Mouse (Mus musculus): ENCODE measurements around the gene Nsun2. TPM values are rescaled to one million over a fixed set of nuclear protein-coding genes. Genes with fewer than 3 reads are reported as not detected.
A peak's percentile ranks its signal among the peaks of the same experiment; 100 is the strongest.

Gene Nsun2
- polyA plus RNA-seq, 1 experiment from 2014 or later: 78.5 TPM

DNA sequence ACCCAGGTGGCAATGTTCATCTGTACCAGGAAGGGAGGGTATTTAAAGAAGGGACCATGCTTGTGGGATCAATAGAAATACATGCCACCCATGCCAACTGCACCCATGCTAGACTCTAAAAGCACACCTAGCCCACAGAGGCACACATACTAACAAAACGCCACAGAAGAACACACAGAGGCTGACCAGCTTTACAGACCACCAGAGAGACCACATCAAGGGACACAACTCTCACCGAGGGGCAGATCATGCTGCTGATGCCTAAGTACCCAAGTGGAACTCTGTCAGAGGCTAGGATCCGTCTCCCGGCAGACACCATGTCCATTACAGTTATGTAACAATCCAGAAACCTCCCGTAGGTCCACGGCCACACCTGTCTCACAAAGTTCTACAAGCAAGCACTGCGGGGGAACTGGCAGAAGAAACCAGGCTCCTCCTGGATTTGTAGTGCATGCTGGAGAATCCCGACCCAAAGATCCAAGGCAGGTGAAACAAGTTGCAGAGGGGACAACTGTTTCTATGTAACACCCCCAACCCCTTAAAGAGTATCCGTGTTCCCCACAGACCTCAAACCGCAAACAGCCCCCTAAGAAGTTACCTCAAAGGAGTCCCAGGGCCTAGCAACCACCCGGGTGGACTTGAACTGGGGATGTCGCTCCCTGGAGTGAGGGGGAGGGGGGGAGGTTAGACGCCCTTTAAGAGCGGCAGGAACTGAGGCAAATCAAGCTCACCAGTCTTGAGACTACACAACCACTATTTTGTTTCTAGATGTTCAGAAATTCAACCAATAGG, 1.2 kb upstream of the Nsun2 start:
- Histone ChIP-seq H3K36me3 (ENCODE audit: control insufficient read depth, insufficient read depth, low read length) (no peaks in the 10 kb centered on the region), H3K27ac (ENCODE audit: low read depth, low read length) (no peak overlapping the region), H3K27me3 (ENCODE audit: control insufficient read depth, insufficient read depth, low read length) (no peaks in the 10 kb centered on the region), H3K4me2 (peak overlapping the region; percentile 77), H3K4me3 (ENCODE audit: low read depth, low read length) (peak overlapping the region; percentile 93), H3K9ac (ENCODE audit: low read depth, low read length) (peak overlapping the region; percentile 44), H3K9me3 (replicated peaks; ENCODE audit: control insufficient read depth, low read length) (no peaks in the 10 kb centered on the region), H3K4me1 (ENCODE audit: control insufficient read depth, insufficient read depth, low read length) (peaks cover 40% of the 10 kb centered on the region)
- no peak for ATAC-seq (replicated peaks; ENCODE audit: insufficient number of reproducible peaks, low FRiP score, low TSS enrichment)
- WGBS (ENCODE audit: insufficient replicate concordance): 24% methylated on average over 14 of the region's 14 CpGs

DNA sequence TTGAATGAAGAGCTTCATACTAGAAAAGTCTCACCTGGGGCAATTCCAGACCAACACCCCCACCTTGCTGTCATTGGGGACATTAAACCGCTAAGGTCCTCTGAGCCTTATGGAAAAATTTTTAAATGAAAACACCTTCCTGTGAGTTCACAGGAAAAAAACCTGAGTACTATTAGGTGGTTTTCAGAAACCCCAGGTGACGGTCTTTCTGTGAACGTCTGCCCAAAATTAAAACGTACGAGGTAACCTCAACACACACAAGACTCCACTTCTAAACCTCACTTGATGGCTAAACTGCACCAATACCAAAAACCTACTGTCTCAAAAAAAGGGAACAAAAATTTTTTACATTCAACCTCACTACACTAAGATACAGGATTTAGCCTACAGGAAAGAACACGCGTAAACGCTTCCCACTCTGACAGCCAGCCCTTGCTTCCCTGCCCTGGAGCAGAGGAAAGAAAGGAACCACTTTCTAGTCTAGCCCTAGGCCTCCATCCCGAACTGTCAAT, 597 bp upstream of the Nsun2 start:
- Histone ChIP-seq H3K9ac (ENCODE audit: low read depth, low read length) (peak overlapping the region; percentile 91), H3K4me2 (peak overlapping the region; percentile 77), H3K36me3 (ENCODE audit: control insufficient read depth, insufficient read depth, low read length) (no peaks in the 10 kb centered on the region), H3K9me3 (replicated peaks; ENCODE audit: control insufficient read depth, low read length) (no peaks in the 10 kb centered on the region), H3K4me3 (ENCODE audit: low read depth, low read length) (peak overlapping the region; percentile 93), H3K27ac (ENCODE audit: low read depth, low read length) (peak overlapping the region; percentile 97; the same call in 1 of the 2 replicates), H3K4me1 (ENCODE audit: control insufficient read depth, insufficient read depth, low read length) (peaks cover 37% of the 10 kb centered on the region), H3K27me3 (ENCODE audit: control insufficient read depth, insufficient read depth, low read length) (no peaks in the 10 kb centered on the region)
- 3% methylated on average over 9 of the region's 9 CpGs for WGBS (ENCODE audit: insufficient replicate concordance)
- no peak for ATAC-seq (replicated peaks; ENCODE audit: insufficient number of reproducible peaks, low FRiP score, low TSS enrichment)

DNA sequence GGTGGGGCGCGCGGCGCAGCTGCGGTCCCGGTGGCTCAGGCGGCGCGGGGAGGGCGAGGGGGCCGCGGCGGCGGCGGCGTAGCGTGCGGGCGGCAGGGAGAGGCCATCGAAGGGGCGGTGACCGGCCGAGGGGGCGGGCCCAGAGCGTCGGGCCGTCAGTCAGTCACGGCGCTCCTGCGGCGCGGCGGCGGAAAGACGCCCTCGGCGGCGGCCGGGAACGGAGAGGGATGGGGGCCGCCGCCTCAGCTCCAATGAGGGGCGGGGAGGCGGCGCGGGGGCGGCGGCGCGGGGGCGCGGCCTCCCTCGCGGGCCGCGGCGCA, 748 bp downstream of the Nsun2 start, which contains the start of gene Tent4a:
Tent4a (minus strand) TSS at position 284 of the 320 bp plus-strand sequence.
- peaks cover 41% of the 10 kb centered on the region for H3K4me1 ChIP-seq (ENCODE audit: control insufficient read depth, insufficient read depth, low read length)
- under 1% methylated on average over 38 of the region's 57 CpGs for WGBS (ENCODE audit: insufficient replicate concordance)
- no peaks in the 10 kb centered on the region for H3K27me3 ChIP-seq (ENCODE audit: control insufficient read depth, insufficient read depth, low read length)

DNA sequence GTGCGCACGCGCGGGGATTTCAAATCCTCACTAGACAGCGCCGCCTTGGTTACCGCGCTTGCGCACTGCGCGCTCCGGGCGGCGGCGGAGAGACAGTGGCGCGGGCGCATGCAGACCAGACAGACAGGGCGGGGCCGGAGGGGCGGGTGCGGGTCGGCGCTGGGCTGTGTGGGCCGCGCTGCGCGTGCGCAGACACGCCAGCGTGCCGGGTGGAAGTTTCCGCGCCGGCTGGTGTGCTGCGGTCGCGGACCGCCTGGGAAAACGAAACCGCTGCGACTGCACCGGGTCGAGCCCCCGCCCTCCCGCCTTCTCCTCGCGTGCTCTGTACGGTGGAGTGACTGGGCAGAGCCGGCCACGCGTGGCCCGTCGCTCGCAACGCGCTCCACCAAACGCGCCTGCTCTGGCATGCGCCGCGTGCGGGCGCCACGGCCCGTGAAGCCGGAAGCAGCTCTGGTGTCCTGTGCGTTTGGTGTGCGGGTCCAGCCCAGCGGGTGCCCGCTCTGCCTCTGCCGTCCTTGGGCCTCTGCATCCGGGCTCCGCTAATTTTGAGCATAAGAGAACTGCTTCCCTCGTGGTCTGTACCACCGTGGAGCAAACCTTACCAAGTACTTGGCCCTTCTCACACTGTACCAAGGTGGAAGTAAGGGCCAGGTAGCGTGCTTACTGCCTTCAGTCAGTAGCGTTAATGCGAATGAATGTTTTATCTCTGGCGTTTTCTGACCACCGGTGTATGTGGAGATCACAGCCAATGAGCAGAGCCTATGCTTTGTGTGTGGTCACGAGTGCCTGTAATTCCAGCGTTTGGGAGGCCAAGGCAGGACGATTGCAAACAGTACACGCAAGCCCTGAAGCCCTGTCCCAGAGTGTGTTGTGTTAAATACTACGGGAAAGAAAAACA, 1.4 kb downstream of the Nsun2 start:
- Histone ChIP-seq H3K4me1 (ENCODE audit: control insufficient read depth, insufficient read depth, low read length) (peaks cover 47% of the 10 kb centered on the region), H3K4me2 (peak overlapping the region; percentile 77), H3K36me3 (ENCODE audit: control insufficient read depth, insufficient read depth, low read length) (no peaks in the 10 kb centered on the region), H3K27me3 (ENCODE audit: control insufficient read depth, insufficient read depth, low read length) (no peaks in the 10 kb centered on the region), H3K9ac (ENCODE audit: low read depth, low read length) (peak overlapping the region; percentile 96), H3K9me3 (replicated peaks; ENCODE audit: control insufficient read depth, low read length) (no peaks in the 10 kb centered on the region), H3K4me3 (ENCODE audit: low read depth, low read length) (peak overlapping the region; percentile 93), H3K27ac (ENCODE audit: low read depth, low read length) (peak overlapping the region; percentile 97)
- under 1% methylated on average over 60 of the region's 86 CpGs for WGBS (ENCODE audit: insufficient replicate concordance)
- ATAC-seq (replicated peaks; ENCODE audit: insufficient number of reproducible peaks, low FRiP score, low TSS enrichment): peak; percentile 96

More for the DNA sequence above, 748 bp downstream of the Nsun2 start, which contains the start of gene Tent4a:
- peak; percentile 84 for ATAC-seq (replicated peaks; ENCODE audit: insufficient number of reproducible peaks, low FRiP score, low TSS enrichment)
- Histone ChIP-seq H3K27ac (ENCODE audit: low read depth, low read length) (peak within 1 kb of the TSS; percentile 97), H3K4me2 (peak within 1 kb of the TSS; percentile 77), H3K9me3 (replicated peaks; ENCODE audit: control insufficient read depth, low read length) (no peaks in the 10 kb centered on the region), H3K36me3 (ENCODE audit: control insufficient read depth, insufficient read depth, low read length) (no peaks in the 10 kb centered on the region), H3K4me3 (ENCODE audit: low read depth, low read length) (peak within 1 kb of the TSS; percentile 93), H3K9ac (ENCODE audit: low read depth, low read length) (peak within 1 kb of the TSS; percentile 96)

DNA sequence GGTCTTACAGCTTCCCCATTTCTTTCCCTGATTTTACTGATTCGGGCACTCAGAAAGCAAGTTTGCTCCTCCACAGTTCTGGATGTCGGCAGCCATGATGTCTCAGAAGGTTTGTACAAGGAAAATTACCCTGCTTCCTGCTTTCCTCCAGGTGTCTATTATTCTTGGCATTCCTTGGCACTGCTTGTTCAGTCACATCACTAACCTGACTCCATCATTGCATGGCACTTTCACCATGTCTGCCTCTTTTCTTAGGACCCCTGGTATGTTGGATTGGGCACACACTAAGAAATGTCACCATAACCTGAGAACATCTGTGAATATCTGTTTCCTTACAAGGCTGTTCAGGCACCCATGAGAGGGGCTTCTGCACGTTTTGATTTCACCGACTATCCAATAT, 2.5 kb downstream of the Nsun2 start:
- Histone ChIP-seq H3K4me2 (peak overlapping the region; percentile 77), H3K36me3 (ENCODE audit: control insufficient read depth, insufficient read depth, low read length) (no peaks in the 10 kb centered on the region), H3K27me3 (ENCODE audit: control insufficient read depth, insufficient read depth, low read length) (no peaks in the 10 kb centered on the region), H3K27ac (ENCODE audit: low read depth, low read length) (0 out of 2 replicates have a peak overlapping the region, but pooled peaks have one; percentile 97), H3K9ac (ENCODE audit: low read depth, low read length) (peak overlapping the region; percentile 96), H3K9me3 (replicated peaks; ENCODE audit: control insufficient read depth, low read length) (no peaks in the 10 kb centered on the region), H3K4me3 (ENCODE audit: low read depth, low read length) (peak overlapping the region; percentile 93; the same call in 1 of the 2 replicates), H3K4me1 (ENCODE audit: control insufficient read depth, insufficient read depth, low read length) (peaks cover 41% of the 10 kb centered on the region)
- 75% methylated on average over 4 of the region's 4 CpGs for WGBS (ENCODE audit: insufficient replicate concordance)
- ATAC-seq (replicated peaks; ENCODE audit: insufficient number of reproducible peaks, low FRiP score, low TSS enrichment): no peak

DNA sequence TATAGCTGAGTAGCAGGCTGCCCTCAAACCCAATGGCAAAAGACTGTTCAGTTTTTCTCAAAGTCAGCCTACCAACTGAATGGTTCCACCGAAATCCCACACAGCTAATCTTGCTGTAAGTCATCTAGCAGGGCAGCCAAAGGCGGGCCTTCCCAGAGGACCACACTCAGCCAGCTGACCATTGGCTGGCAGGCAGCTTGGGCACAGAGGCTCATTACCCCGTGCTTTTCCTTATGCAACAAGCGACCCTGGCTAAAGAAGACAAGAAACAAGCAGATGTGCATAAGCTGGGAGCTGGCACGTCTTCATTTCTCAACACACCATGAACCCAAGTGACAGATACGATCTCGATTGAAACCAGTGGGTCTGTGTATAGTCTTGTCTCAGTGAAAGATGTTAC, 3.8 kb downstream of the Nsun2 start:
- 77% methylated on average over 7 of the region's 7 CpGs for WGBS (ENCODE audit: insufficient replicate concordance)

DNA sequence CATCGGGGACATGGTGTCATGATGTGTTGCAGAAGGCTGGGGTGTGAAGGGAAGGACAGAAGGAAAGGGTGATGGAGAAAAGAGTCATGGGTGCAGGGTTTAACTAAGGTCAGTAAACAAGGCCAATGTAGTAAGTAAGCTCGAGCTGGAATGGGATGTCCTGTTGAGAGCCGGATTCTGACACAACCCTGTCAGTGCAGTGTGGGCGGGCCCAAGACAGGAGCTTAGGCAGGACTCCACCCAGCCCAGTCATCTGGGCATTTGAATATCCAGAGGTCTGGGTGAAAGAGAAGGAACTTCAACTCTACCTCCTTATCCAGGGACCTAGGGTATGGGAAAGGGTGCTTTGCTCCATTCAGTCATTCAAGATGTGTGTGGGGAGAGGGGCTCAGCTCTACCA, 4.8 kb downstream of the Nsun2 start:
- Histone ChIP-seq H3K4me2 (peak overlapping the region; percentile 29), H3K27me3 (ENCODE audit: control insufficient read depth, insufficient read depth, low read length) (no peaks in the 10 kb centered on the region), H3K36me3 (ENCODE audit: control insufficient read depth, insufficient read depth, low read length) (no peaks in the 10 kb centered on the region), H3K9ac (ENCODE audit: low read depth, low read length) (no peak overlapping the region), H3K27ac (ENCODE audit: low read depth, low read length) (0 out of 2 replicates have a peak overlapping the region, but pooled peaks have one; percentile 10), H3K9me3 (replicated peaks; ENCODE audit: control insufficient read depth, low read length) (no peaks in the 10 kb centered on the region), H3K4me1 (ENCODE audit: control insufficient read depth, insufficient read depth, low read length) (peaks cover 39% of the 10 kb centered on the region), H3K4me3 (ENCODE audit: low read depth, low read length) (no peak overlapping the region)
- no peak for ATAC-seq (replicated peaks; ENCODE audit: insufficient number of reproducible peaks, low FRiP score, low TSS enrichment)
- 24% methylated on average over 4 of the region's 4 CpGs for WGBS (ENCODE audit: insufficient replicate concordance)

More for the DNA sequence above, 3.8 kb downstream of the Nsun2 start:
- H3K27me3 ChIP-seq (ENCODE audit: control insufficient read depth, insufficient read depth, low read length): no peaks in the 10 kb centered on the region
- H3K27ac ChIP-seq (ENCODE audit: low read depth, low read length): no peak overlapping the region
- H3K4me2 ChIP-seq: no peak overlapping the region
- H3K36me3 ChIP-seq (ENCODE audit: control insufficient read depth, insufficient read depth, low read length): no peaks in the 10 kb centered on the region
- H3K9ac ChIP-seq (ENCODE audit: low read depth, low read length): no peak overlapping the region
- peaks cover 31% of the 10 kb centered on the region for H3K4me1 ChIP-seq (ENCODE audit: control insufficient read depth, insufficient read depth, low read length)
- ATAC-seq (replicated peaks; ENCODE audit: insufficient number of reproducible peaks, low FRiP score, low TSS enrichment): no peak
- H3K9me3 ChIP-seq (replicated peaks; ENCODE audit: control insufficient read depth, low read length): no peaks in the 10 kb centered on the region
- H3K4me3 ChIP-seq (ENCODE audit: low read depth, low read length): no peak overlapping the region

DNA sequence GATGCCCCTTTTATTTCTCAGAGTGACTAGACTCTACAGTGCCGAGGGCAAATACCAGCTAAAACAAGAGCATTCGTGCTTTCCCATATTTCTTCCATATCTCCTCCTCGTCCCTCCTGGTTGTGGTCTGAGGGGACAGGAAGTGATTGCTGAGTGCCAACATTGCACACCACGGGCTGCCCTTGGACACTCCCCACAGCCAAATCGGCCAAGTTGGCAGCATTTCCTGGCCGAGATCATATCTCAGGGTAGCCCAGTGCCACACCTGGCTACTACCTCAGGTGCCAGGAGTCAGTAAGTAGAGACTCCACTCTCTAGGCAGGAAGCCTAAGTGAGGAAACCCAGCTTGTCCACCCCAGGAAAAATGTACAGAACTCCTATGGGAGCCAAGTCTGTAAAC, 7.7 kb downstream of the Nsun2 start:
- Histone ChIP-seq H3K36me3 (ENCODE audit: control insufficient read depth, insufficient read depth, low read length) (no peaks in the 10 kb centered on the region), H3K27ac (ENCODE audit: low read depth, low read length) (no peak overlapping the region), H3K9ac (ENCODE audit: low read depth, low read length) (no peak overlapping the region), H3K9me3 (replicated peaks; ENCODE audit: control insufficient read depth, low read length) (no peaks in the 10 kb centered on the region), H3K4me3 (ENCODE audit: low read depth, low read length) (no peak overlapping the region), H3K4me2 (no peak overlapping the region), H3K27me3 (ENCODE audit: control insufficient read depth, insufficient read depth, low read length) (no peaks in the 10 kb centered on the region), H3K4me1 (ENCODE audit: control insufficient read depth, insufficient read depth, low read length) (peaks cover 43% of the 10 kb centered on the region)
- no peak for ATAC-seq (replicated peaks; ENCODE audit: insufficient number of reproducible peaks, low FRiP score, low TSS enrichment)
- WGBS (ENCODE audit: insufficient replicate concordance): 60% methylated on average over 6 of the region's 6 CpGs
